Mouse (Mus musculus) G1E (cell line): ENCODE data around the gene Flywch2. TPM values are rescaled to one million over a fixed set of nuclear protein-coding genes. Genes with fewer than 3 reads are reported as not detected.

ENCODE experiments used
- ATAC-seq: 2 replicates; pipeline ENCODE4 v1.8.0; 2016; ENCODE audit warnings: mild to moderate bottlenecking; ENCODE audit not compliant: insufficient number of reproducible peaks, poor library complexity, low FRiP score, severe bottlenecking; ENCODE audit errors: extremely low read depth
- DNase-seq: peaks from one replicate; pipeline ENCODE4 v3.0.0; 2012; ENCODE audit warnings: low spot score
- H3K27me3 ChIP-seq: 2 replicates; pipeline ENCODE4 v1.6.1; 2012; ENCODE audit warnings: mild to moderate bottlenecking, low read length, inconsistent platforms; ENCODE audit not compliant: insufficient read depth
- H3K36me3 ChIP-seq: replicated peaks from 2 replicates; pipeline ENCODE3; 2012; ENCODE audit warnings: mild to moderate bottlenecking, inconsistent platforms
- H3K4me1 ChIP-seq: 2 replicates; pipeline ENCODE4 v1.6.1; 2012; ENCODE audit warnings: low read depth, low read length, inconsistent platforms, mixed read lengths; ENCODE audit not compliant: insufficient read depth
- H3K4me3 ChIP-seq: 2 replicates; pipeline ENCODE4 v1.5.1; 2012; ENCODE audit warnings: low read depth, mild to moderate bottlenecking, inconsistent platforms, low read length, moderate library complexity, mixed read lengths
- H3K9me3 ChIP-seq: replicated peaks from 2 replicates; pipeline ENCODE4 v1.6.1; 2012; ENCODE audit warnings: inconsistent platforms
- CTCF ChIP-seq: IDR thresholded peaks from 2 replicates; pipeline ENCODE4 v1.5.1; 2012; ENCODE audit warnings: low read depth, low read length, inconsistent platforms, mixed read lengths
- GATA1 ChIP-seq: IDR thresholded peaks from 2 replicates; pipeline ENCODE4 v1.6.1; 2012; ENCODE audit warnings: borderline replicate concordance, low read length, inconsistent platforms, mixed read lengths
- GATA2 ChIP-seq: IDR thresholded peaks from 2 replicates; pipeline ENCODE4 v1.6.1; 2012; ENCODE audit warnings: low read depth, low read length, inconsistent platforms, borderline replicate concordance
- POLR2AphosphoS5 ChIP-seq: IDR thresholded peaks from 2 replicates; pipeline ENCODE4 v1.6.1; 2012; ENCODE audit warnings: low read depth, low read length, inconsistent platforms; ENCODE audit not compliant: insufficient replicate concordance
- TAL1 ChIP-seq: conservative IDR thresholded peaks from 2 replicates; pipeline ENCODE4 v1.6.1; 2012; ENCODE audit warnings: low read depth, low read length, inconsistent platforms, mixed read lengths
- polyA plus RNA-seq: library from polyadenylated mRNA; stranded (reverse); fragments of >175 nt; gene quantifications from 2 replicates; pipeline ENCODE4 v1.2.3, GENCODE M21; 2012
- total RNA-seq, 2 experiments: library from RNA; stranded (forward) in 1 of 2; stranded (reverse) in 1 of 2; fragments of 200-1000 nt in 1 of 2; fragments of >200 nt in 1 of 2; fragmentation: Nextera tagmentation in 1 of 2; gene quantifications; 2 replicates each; pipeline ENCODE4 v1.2.3; 2014 to 2017

The Flywch2 gene
- total and polyA plus RNA-seq, 3 experiments = not detected

DNA sequence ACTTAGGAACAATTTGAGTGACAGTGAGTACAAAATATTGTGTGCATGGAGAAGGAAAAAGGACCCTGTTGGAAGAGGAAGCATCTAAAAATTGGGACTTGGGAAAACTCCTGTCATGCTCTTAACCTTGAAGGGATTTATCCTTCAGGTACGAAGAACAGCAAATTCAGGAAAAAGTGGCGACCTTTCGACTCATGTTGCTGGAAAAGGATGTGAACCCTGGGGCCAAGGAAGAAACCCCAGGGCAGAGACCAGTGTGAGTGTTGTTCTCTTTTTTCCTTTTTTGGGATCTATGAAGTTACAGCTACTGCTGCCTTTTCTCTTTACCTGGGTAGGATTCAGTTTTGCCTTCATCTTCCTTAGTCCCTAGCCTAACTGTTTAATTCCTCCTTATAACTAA lies 22.0 kb upstream of the Flywch2 start:
- peaks cover 19% of the 10 kb centered on the region for H3K4me1 ChIP-seq
- H3K27me3 ChIP-seq = no peaks in the 10 kb centered on the region
- no peak overlapping the region for H3K4me3 ChIP-seq
- no peak for ATAC-seq
- TF ChIP-seq GATA1 = no peak
- no peak for TF ChIP-seq POLR2AphosphoS5
- TF ChIP-seq GATA2 = no peak
- TF ChIP-seq CTCF = no peak
- no peak for TF ChIP-seq TAL1
- H3K9me3 ChIP-seq = no peaks in the 10 kb centered on the region
- peaks cover 68% of the 10 kb centered on the region for H3K36me3 ChIP-seq
- DNase-seq = no peak

DNA sequence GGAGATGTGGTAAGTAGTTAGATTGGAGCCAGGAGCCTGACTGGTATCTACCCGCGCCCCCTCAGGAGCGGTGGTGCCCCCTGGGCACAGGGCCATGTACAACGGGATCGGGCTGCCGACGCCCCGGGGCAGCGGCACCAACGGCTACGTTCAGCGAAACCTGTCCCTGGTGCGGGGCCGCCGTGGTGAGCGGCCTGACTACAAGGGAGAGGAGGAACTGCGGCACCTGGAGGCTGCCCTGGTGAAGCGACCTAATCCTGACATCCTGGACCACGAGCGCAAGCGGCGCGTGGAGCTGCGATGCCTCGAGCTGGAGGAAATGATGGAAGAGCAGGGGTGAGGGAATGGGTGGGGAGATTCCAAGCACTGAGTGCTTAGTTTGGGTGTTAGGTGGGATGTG lies 21.0 kb upstream of the Flywch2 start:
- Histone ChIP-seq H3K36me3 (peaks cover 57% of the 10 kb centered on the region), H3K4me3 (peak overlapping the region; percentile 60; the same call in 1 of the 2 replicates), H3K9me3 (no peaks in the 10 kb centered on the region), H3K27me3 (no peaks in the 10 kb centered on the region), H3K4me1 (peaks cover 23% of the 10 kb centered on the region)
- TF ChIP-seq TAL1 (no peak), CTCF (no peak), GATA1 (no peak), GATA2 (no peak), POLR2AphosphoS5 (no peak)
- ATAC-seq (no peak), DNase-seq (no peak)

DNA sequence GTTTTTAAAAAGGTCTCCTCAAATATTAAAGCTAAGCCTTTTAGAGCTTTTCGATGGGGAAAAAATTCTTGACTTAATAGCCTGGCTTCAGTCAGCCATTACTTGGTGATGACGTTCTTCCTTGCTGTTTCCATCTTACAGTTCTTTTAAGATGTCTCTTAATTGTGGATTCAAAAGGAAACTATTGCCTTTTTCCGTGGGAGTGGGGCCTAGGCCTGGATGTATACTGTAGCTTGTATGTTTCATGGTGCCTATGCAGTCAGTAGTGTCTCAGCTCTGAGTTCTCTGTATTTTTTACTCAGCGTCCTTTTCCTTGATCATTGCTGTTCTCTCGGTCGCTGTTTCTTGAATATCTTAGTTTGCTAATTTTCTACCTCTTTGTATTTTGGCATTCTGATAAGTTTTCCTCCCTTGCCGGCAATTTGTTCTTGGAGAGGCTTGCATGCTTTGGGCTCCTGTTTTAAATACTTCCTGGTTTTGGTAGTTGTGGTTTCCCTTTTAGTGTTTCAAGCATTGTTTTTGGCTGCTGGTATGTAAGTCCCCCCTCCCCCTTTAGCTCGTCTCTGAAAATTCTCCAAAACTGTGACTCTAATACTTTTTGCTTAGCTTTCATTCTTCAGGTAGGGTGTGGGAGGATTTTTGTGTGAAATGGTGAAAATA lies 18.7 kb upstream of the Flywch2 start:
- Histone ChIP-seq H3K36me3 (peaks cover 35% of the 10 kb centered on the region), H3K4me3 (peak overlapping the region; percentile 87), H3K4me1 (peaks cover 27% of the 10 kb centered on the region), H3K9me3 (no peaks in the 10 kb centered on the region), H3K27me3 (no peaks in the 10 kb centered on the region)
- DNase-seq (no peak), ATAC-seq (no peak)
- TF ChIP-seq POLR2AphosphoS5 (no peak), GATA2 (no peak), GATA1 (no peak), TAL1 (no peak), CTCF (no peak)

DNA sequence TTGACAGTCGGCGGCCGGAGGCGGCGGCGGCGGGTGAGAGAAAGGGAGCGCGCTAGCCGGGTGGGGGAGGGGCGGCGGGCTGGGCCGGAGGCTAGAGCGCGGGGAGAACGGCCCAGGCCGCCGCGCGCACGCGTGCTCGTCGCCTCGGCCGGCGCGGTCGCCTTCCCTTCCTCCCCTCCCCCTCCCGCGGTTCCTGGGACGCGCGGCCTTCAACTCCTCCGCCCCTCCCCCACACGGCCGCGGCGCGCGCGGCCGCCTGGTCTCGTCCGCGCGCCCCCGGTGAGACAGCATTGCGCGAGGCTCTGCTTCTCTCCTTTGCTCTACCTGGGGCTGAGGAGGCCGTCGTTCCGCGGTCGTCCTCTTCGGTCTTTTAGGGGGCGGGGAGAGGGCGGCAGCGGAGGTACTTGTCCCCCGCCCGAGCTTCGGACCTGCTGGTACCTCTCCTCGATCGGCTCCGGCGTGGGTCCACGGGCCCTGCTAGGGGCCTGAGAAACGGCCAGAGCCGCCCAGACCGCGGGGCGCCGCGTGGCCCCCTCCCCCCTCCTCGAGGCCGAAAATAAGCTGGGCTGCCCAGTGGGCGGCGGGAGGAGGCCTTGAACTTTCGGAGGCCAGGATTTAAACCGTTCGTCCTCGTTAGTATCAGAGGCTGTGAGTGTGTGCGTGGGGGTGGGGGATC lies 17.6 kb upstream of the Flywch2 start:
- TF ChIP-seq GATA2 = no peak
- no peak for TF ChIP-seq POLR2AphosphoS5
- TF ChIP-seq TAL1 = no peak
- no peak for TF ChIP-seq GATA1
- no peak for TF ChIP-seq CTCF
- Histone ChIP-seq H3K9me3 (no peaks in the 10 kb centered on the region), H3K36me3 (peaks cover 24% of the 10 kb centered on the region), H3K27me3 (no peaks in the 10 kb centered on the region), H3K4me3 (peak overlapping the region; percentile 87), H3K4me1 (peaks cover 27% of the 10 kb centered on the region)
- DNase-seq (peak; percentile 65), ATAC-seq (no peak)

DNA sequence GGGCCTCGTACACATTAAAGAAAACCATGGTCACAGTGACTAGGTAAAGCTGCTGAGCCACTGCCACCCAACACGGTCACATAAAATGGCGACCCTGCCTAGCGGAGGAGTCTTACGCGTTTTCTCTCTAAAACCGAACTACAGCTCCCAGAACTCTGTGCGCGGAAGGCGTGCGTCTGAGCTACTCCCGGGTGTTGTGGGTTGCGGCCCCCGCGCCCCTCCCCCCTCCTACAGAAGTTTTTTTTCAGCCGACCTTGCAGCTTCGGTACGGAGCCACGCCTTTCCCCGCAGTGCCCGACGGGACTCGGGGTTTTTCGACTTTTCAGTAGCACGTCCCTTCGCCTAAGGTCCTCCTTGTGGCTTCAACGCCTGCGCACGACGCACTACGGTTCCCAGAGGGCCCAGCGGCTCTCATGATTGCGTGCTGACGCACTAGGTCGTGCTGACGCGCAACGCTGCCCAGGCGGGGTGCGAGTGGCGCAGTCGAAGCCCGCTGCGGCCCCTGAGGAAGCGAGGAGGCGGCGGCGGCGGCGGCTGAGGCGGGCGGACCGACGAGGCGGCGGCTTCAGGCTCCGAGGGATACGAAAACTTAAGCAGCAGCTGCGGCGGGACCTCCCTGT lies 17.0 kb upstream of the Flywch2 start:
- peak; percentile 81 for DNase-seq
- ATAC-seq = peak; percentile 93
- peaks cover 18% of the 10 kb centered on the region for H3K36me3 ChIP-seq
- peaks cover 27% of the 10 kb centered on the region for H3K4me1 ChIP-seq
- H3K27me3 ChIP-seq = no peaks in the 10 kb centered on the region
- no peaks in the 10 kb centered on the region for H3K9me3 ChIP-seq
- peak overlapping the region; percentile 87 for H3K4me3 ChIP-seq
- TF ChIP-seq TAL1 (no peak), POLR2AphosphoS5 (no peak), GATA2 (no peak), GATA1 (no peak), CTCF (no peak)

DNA sequence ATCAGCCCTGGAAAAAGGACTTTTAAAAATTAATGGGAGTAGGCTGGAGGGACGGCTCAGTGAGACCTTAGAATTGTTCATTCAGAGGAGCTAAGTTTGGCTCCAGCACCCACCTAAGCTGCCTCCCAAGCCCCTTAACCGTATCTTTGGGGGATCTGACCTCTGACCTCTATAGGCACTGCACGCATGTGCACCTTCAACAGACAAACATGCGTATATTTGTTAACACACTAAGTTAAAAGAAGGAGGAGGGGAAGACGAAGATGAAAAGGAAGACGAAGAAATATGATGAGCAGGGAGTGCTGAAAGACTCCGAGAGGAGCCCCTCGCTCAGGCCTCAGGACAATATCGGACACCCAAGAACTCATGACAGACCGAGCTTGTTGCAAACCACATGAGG lies 15.7 kb upstream of the Flywch2 start:
- H3K27me3 ChIP-seq = no peaks in the 10 kb centered on the region
- DNase-seq (no peak), ATAC-seq (no peak)
- peaks cover 5% of the 10 kb centered on the region for H3K36me3 ChIP-seq
- H3K9me3 ChIP-seq = no peaks in the 10 kb centered on the region
- TF ChIP-seq TAL1 (no peak), POLR2AphosphoS5 (no peak), CTCF (no peak), GATA2 (no peak), GATA1 (no peak)
- H3K4me3 ChIP-seq = no peak overlapping the region; the same call in 1 of the 2 replicates
- H3K4me1 ChIP-seq = peaks cover 21% of the 10 kb centered on the region
